Mouse (Mus musculus) spleen, adult 2 months (tissue): ENCODE data around the gene Dhx37.

Source experiments
- CTCF ChIP-seq: fragments of 200-500 bp; IDR thresholded peaks from 2 replicates; pipeline ENCODE4 v1.5.1; 2011; ENCODE audit warnings: mild to moderate bottlenecking, inconsistent platforms; ENCODE audit not compliant: insufficient read depth, insufficient read length, insufficient replicate concordance; ENCODE audit errors: extremely low read depth
- POLR2A ChIP-seq: fragments of 200-500 bp; IDR thresholded peaks from 2 replicates; pipeline ENCODE4 v1.6.1; 2011; ENCODE audit warnings: low read depth, low read length, inconsistent platforms

- TF ChIP-seq POLR2A = no peak
- no peak for TF ChIP-seq CTCF
Measured at GRCm38 (mm10) chr5:125388358-125389092, 45.4 kb downstream of the Dhx37 start.
